Mouse (Mus musculus): ENCODE data around the gene Pcp2. TPM values are rescaled to one million over a fixed set of nuclear protein-coding genes. Genes with fewer than 3 reads are reported as not detected.

Gene Pcp2
- polyA plus RNA-seq, 1 experiment, result 2.2 TPM

DNA sequence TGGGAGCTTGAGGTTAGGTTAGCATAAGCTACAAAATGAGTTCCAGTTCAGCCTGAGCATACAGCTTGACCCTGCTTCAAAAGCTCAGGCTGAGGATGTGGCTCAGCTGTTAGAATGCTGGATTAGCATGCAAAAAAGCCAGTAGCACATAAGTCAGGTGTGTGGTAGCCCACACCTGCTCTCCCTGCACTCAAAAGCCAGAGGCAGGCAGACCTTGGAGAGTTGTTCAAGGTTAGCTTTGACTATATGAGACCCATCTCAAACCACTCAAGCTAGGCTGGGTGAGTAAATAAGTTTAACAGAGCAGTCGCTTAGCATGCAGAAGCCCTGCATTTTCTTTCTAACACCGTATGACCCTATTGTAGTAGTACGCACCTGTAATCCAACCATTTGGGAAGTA lies 50.8 kb downstream of the Pcp2 start:
- no peak for DNase-seq (ENCODE audit: extremely low spot score in 1 of 2, low spot score in 1 of 2)

Other genes with a start within 250 kb of the Pcp2 start
- 29.1 and 33.8 TPM in 2 replicates for gene Arhgef18, start 232.5 kb downstream of the Pcp2 start, polyA plus RNA-seq (2012; rRNA removed)
- 1.6 and 2.0 TPM in 2 replicates for gene Pex11g, start 157.9 kb downstream of the Pcp2 start, polyA plus RNA-seq (2012; rRNA removed)
- gene Tex45, start 154.7 kb downstream of the Pcp2 start, polyA plus RNA-seq (2012; rRNA removed), result 0.19 and 0.28 TPM in 2 replicates
- gene Zfp358, start 132.4 kb downstream of the Pcp2 start, polyA plus RNA-seq (2012; rRNA removed), result 48.5 and 50.2 TPM in 2 replicates
- 215 and 230 TPM in 2 replicates for gene Mcoln1, start 125.1 kb downstream of the Pcp2 start, polyA plus RNA-seq (2012; rRNA removed)
- 65.5 and 79.6 TPM in 2 replicates for gene Pnpla6, start 110.2 kb downstream of the Pcp2 start, polyA plus RNA-seq (2012; rRNA removed)
- 0.56 TPM in 1 of 2 replicates, not detected in the other for gene C330021F23Rik, start 57.6 kb downstream of the Pcp2 start, polyA plus RNA-seq (2012; rRNA removed)
- gene Camsap3, start 38.3 kb downstream of the Pcp2 start, polyA plus RNA-seq (2012; rRNA removed), result 31.7 and 32.7 TPM in 2 replicates
- gene Xab2, start 4.2 kb downstream of the Pcp2 start, polyA plus RNA-seq (2012; rRNA removed), result 56.1 and 56.4 TPM in 2 replicates
- gene Pet100, start 4.0 kb downstream of the Pcp2 start, polyA plus RNA-seq (2012; rRNA removed), result 66.2 and 68.9 TPM in 2 replicates
- gene Stxbp2, start 5.4 kb upstream of the Pcp2 start, polyA plus RNA-seq (2012; rRNA removed), result 292 and 302 TPM in 2 replicates
- 3.1 and 3.7 TPM in 2 replicates for gene Retn, start 30.2 kb upstream of the Pcp2 start, polyA plus RNA-seq (2012; rRNA removed)
- 0.23 and 0.24 TPM in 2 replicates for gene Mcemp1, start 40.2 kb upstream of the Pcp2 start, polyA plus RNA-seq (2012; rRNA removed)
- gene Fcor, start 46.8 kb upstream of the Pcp2 start, polyA plus RNA-seq (2012; rRNA removed), result 17.4 and 17.6 TPM in 2 replicates
- gene Trappc5, start 50.8 kb upstream of the Pcp2 start, polyA plus RNA-seq (2012; rRNA removed), result 36.2 and 37.3 TPM in 2 replicates
- 0.10 TPM in 1 of 2 replicates, not detected in the other for gene Fcer2a, start 68.6 kb upstream of the Pcp2 start, polyA plus RNA-seq (2012; rRNA removed)
- gene Clec4g, start 95.1 kb upstream of the Pcp2 start, polyA plus RNA-seq (2012; rRNA removed), result 0.13 and 0.20 TPM in 2 replicates
- 0.54 TPM in 1 of 2 replicates, not detected in the other for gene Cd209a, start 123.4 kb upstream of the Pcp2 start, polyA plus RNA-seq (2012; rRNA removed)
- not detected in 2 replicates for gene Cd209e, start 228.8 kb upstream of the Pcp2 start, polyA plus RNA-seq (2012; rRNA removed)

Data from frontal cortex, adult 2 months (tissue).